Mouse (Mus musculus) kidney, adult 2 months (tissue): Measurements from ENCODE around the gene Tspan4.

Experiments
- CTCF ChIP-seq: fragments of 200-500 bp; conservative IDR thresholded peaks from 2 replicates; pipeline ENCODE4 v1.5.1; 2011; ENCODE audit warnings: low read depth, mild to moderate bottlenecking, control low read depth, low read length, moderate library complexity, mixed read lengths; ENCODE audit not compliant: insufficient read depth, insufficient read length
- POLR2A ChIP-seq: fragments of 200-500 bp; IDR thresholded peaks from one replicate; pipeline ENCODE4 v1.6.1; 2011; ENCODE audit warnings: low read depth, low read length, control low read depth

DNA sequence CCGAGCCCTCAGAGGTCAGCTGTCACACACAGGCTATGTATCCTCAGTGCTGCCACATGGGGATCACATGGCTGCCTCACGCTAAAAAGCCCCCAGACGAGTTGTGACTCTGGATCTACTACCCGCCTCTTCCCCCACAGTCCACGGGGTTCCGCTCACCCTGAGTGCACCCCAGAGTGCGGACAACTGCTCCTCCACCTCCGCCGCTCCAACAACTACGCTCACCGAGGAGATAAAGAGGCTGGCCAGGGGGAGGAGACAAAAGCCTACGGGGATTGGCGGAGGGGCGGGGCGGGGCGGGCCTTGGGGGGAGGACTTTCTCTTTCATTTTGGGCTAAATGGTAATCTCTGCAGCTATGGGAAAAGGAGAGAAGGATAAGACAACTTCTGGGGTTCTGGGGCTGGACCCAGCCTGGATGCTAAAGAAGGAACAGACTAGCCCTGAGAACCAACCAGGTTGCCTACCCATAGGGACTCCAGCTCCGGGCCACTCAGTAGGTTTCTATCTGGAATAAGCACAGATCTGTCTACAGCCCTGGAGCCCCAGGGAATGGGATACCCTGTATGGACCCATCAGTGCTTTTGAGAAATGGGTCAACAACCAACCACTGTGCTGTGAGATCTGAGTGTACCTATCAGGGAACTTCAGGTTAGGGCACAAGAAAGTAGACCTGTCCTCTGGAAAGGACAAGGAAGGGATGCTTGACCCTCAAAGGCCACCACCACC is 39.7 kb upstream of the Tspan4 start:
- TF ChIP-seq CTCF, result no peak
- TF ChIP-seq POLR2A, result no peak
